Mouse (Mus musculus) brain, adult 2 months (tissue): Measurements from ENCODE around the gene Sirt3.
A peak's percentile ranks its signal among the peaks of the same experiment; 100 is the strongest.
"Not testable (repeated sequence)": the region's sequence is repeated elsewhere in the genome, so short reads cannot be mapped to it uniquely, and the experiment has no call there.

ENCODE experiments used
- DNase-seq: peaks from one replicate; pipeline ENCODE4 v3.0.0; 2011; ENCODE audit warnings: low read depth, low spot score

Gene Sirt3

DNA sequence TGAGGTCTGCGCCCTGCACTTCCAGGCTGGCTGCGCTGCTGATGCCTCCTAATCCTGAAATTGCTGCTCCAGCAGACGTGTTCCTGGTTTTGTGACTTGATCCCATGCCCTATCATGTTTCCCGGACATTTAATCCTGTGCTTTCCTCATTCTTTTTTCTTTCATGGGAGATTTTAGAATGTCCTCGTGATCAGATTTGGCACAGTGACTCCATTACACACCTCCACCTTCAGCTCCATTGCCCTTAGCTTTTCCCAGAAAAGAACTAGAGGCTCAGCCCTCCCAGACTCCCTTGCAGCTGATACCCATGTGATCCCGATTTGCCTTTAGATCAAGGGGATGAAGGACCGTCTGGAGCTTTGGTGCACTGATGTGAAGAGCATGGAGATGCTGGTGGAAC lies 15.8 kb upstream of the Sirt3 start:
- no peak for DNase-seq

GRCm38 (mm10) chr7:140894611-140895010 lies 12.5 kb upstream of the Sirt3 start:
- no peak for DNase-seq

- DNase-seq: no peak
These were observed 11.9 kb upstream of the Sirt3 start for GRCm38 (mm10) chr7:140894031-140894430.

- DNase-seq: not testable (repeated sequence)
These were observed 8.5 kb upstream of the Sirt3 start for GRCm38 (mm10) chr7:140890636-140891035.

- DNase-seq: no peak
These were observed 327 bp upstream of the Sirt3 start for GRCm38 (mm10) chr7:140882469-140882803.

DNA sequence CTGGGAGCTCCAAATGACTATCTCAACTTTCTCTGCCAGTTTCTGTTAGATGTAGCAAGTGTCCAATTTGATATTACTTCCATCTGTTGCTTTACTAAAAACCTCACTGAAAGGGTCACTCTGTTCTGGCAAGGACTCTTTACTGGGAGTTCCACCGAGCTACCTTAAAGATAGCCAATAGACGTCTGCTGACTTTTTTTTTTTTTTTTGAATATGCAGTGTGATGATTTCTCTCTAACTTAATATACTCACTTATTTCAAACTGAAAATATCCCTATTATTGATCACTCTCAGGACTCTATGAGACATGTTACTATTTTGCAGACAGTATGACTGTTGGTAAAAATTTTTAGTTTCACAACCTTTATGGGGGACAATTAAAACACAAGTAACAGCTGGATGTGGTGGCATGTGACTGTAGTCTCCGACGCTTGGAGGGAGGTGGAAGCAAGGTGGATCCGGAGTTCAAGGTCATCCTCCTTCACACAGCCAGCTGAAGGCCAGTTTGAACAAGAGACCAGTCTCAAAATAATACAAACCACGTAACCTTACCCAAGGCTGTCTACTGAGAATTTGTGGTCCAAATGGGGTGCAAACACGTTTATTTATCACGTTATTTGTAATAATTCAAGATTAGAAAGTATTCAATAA lies 1.1 kb downstream of the Sirt3 start:
- no peak for DNase-seq

DNA sequence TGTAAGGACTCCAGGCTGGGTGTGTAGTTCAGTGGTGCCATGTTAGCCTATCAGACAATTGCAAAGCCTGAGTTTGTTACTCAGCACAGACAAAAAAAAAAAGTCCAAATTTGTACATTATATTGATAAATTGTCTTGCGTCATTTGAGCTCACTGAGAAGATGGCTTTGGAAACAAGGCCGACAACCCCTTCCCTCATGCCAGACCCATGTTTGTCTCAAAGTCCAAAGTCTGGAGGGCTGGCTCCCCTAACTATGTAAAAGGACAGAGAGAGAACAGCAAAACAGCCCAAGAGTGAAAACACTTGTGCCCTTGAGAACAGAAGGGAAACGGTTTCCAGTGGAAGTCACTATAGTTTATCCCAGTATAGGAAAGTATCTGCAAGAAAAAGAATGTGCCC lies 1.7 kb downstream of the Sirt3 start:
- DNase-seq: no peak

DNA sequence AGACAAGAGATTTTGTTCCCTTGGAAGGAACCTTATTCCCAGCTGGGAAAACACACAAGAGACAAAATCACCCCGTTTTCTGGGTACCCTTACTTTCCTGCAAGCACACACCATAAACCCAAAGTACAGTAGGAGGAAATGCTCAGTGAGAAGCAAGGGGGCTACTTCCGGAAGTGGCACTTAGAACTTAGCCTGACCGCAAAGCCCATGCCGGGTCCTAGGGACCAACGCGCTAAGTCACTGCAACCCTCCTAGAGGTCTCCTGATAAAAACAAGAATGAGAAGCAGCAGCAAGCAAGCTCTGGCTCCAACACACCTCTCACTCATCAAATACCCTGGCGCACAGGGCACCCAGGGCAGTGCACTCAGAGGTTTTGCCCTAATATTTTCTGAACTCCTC lies 2.8 kb downstream of the Sirt3 start:
- no peak for DNase-seq

DNA sequence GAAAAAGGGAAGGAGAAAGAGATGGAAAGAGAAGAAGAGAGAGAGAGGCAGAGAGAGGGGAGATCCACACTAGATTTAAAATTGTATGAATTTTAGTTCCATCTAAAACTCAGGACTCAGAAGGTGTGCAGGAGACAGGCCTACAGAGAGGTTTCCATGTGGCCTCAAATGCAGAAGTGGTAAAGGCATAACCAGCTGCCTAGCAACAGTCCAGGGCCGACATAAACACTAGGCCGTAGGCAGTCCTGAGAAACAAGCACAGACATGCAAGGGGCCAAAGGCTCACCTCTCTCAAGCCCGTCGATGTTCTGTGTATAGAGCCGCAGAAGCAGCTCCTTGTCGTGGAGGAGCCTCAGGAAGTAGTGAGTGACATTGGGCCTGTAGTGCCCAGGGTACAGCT lies 4.7 kb downstream of the Sirt3 start:
- DNase-seq: no peak

- no peak for DNase-seq
These were observed 7.9 kb downstream of the Sirt3 start for GRCm38 (mm10) chr7:140874224-140874623.

- DNase-seq: no peak
These were observed 17.3 kb downstream of the Sirt3 start for GRCm38 (mm10) chr7:140864761-140865160.

GRCm38 (mm10) chr7:140860728-140861127 lies 21.4 kb downstream of the Sirt3 start:
- no peak for DNase-seq

- DNase-seq: no peak
These were observed 22.1 kb downstream of the Sirt3 start for GRCm38 (mm10) chr7:140859997-140860396.

GRCm38 (mm10) chr7:140858746-140859145 lies 23.4 kb downstream of the Sirt3 start:
- DNase-seq: no peak

DNA sequence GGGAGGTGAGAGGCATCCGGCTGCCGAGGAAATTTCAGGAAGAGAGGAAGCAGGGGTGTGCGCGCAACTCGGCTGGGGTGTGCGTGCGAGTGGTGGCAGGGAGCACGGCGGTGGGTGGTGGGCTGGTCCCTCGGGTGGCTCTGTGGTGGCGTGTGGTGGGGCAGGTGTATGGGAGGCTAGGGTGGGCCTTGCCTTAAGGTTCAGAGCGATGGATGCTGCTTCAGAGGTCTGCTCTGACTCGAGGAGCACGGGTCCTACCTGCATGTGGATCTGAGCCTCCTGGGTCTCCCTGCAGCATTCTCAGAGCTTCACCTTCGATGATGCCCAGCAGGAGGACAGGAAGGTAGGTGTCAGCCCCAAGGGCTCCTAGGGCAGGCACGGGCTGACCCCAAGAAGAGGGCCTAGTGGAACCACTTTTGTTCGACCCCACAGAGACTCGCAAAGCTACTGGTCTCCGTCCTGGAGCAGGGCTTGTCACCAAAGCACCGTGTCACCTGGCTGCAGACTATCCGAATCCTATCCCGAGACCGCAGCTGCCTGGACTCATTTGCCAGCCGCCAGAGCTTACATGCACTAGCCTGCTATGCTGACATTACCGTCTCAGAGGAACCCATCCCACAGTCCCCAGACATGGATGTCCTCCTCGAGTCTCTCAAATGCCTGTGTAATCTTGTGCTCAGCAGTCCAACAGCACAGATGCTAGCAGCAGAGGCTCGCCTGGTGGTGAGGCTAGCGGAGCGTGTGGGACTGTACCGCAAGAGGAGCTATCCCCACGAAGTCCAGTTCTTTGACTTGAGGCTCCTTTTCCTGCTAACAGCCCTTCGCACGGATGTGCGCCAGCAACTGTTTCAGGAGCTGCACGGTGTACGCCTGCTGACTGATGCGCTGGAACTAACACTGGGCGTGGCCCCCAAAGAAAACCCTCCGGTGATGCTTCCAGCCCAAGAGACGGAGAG lies 24.3 kb downstream of the Sirt3 start, which contains the start of gene Bet1l:
Gene Bet1l, minus strand, starts transcription at position 28 of the 956 bp plus-strand sequence.
- peak; percentile 42 for DNase-seq

GRCm38 (mm10) chr7:140856785-140857549 lies 25.1 kb downstream of the Sirt3 start, which contains the start of gene Ric8a:
Gene Ric8a, plus strand, starts transcription at chr7:140856957.
- peak; percentile 95 for DNase-seq

- DNase-seq: peak; percentile 98
These were observed 26.0 kb downstream of the Sirt3 start, which contains the start of gene Gm45785 for GRCm38 (mm10) chr7:140855860-140856784. Gene Gm45785, minus strand, starts transcription at chr7:140856331.

GRCm38 (mm10) chr7:140855181-140855580 lies 26.9 kb downstream of the Sirt3 start:
- no peak for DNase-seq

GRCm38 (mm10) chr7:140854483-140854882 lies 27.6 kb downstream of the Sirt3 start:
- DNase-seq: no peak

GRCm38 (mm10) chr7:140853386-140853785 lies 28.7 kb downstream of the Sirt3 start:
- no peak for DNase-seq

DNA sequence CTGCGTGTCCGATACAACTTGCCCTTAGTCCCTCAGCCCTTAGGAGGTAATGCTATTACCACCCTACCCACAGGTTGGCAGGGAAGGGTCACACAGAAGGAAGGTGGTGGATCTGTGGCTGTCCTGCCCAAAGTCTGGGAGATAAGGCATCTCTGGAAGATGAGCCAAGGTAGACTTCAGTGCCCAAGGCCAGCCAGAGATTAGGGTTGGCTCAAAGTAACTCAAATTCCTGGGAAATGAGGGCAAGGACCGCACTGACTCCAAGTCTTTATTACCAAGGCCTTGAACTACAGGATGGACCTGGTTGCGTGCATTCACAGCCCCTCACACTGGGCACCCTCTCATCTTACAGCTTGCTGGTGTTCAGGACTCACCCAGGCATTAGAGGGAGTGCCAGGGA lies 30.2 kb downstream of the Sirt3 start:
- DNase-seq: no peak
